Mouse (Mus musculus) liver, embryonic 16.5 days (tissue): ENCODE data around the gene Apeh. TPM values are rescaled to one million over a fixed set of nuclear protein-coding genes. Genes with fewer than 3 reads are reported as not detected.
A peak's percentile ranks its signal among the peaks of the same experiment; 100 is the strongest.

Experiments
- ATAC-seq: fragments of 200-750 bp; cut with Nextera tagmentation; 2 replicates; pipeline ENCODE4 v1.8.0; 2017; ENCODE audit warnings: low read depth, mild to moderate bottlenecking, moderate number of reproducible peaks, moderate library complexity
- H3K27ac ChIP-seq: fragments of 300-500 bp; sonication (generic); 2 replicates; pipeline ENCODE4 v1.5.1; 2014; ENCODE audit warnings: mild to moderate bottlenecking, low read length
- H3K27me3 ChIP-seq: fragments of 300-500 bp; sonication (generic); 2 replicates; pipeline ENCODE4 v1.6.1; 2014; ENCODE audit warnings: low read depth, low read length, mixed read lengths; ENCODE audit not compliant: control insufficient read depth, insufficient read depth
- H3K36me3 ChIP-seq: fragments of 300-500 bp; sonication (generic); 2 replicates; pipeline ENCODE4 v1.6.1; 2014; ENCODE audit warnings: mild to moderate bottlenecking; ENCODE audit not compliant: control insufficient read depth, insufficient read depth
- H3K4me1 ChIP-seq: fragments of 300-500 bp; sonication (generic); 2 replicates; pipeline ENCODE4 v1.6.1; 2014; ENCODE audit warnings: low read depth, low read length, mixed read lengths; ENCODE audit not compliant: control insufficient read depth
- H3K4me2 ChIP-seq: fragments of 300-500 bp; sonication (generic); 2 replicates; pipeline ENCODE4 v1.6.1; 2014; ENCODE audit warnings: low read depth, low read length, mixed read lengths
- H3K4me3 ChIP-seq: fragments of 300-500 bp; sonication (generic); 2 replicates; pipeline ENCODE4 v1.5.1; 2014; ENCODE audit warnings: low read depth, mild to moderate bottlenecking, low read length
- H3K9ac ChIP-seq: fragments of 300-500 bp; sonication (generic); 2 replicates; pipeline ENCODE4 v1.6.1; 2014; ENCODE audit warnings: low read depth, low read length
- H3K9me3 ChIP-seq: fragments of 300-500 bp; sonication (generic); replicated peaks from 2 replicates; pipeline ENCODE4 v1.6.1; 2016; ENCODE audit warnings: low read length; ENCODE audit not compliant: control insufficient read depth
- WGBS: fragments of 180-500 bp; shearing (Covaris S2); extraction: QIAGEN DNeasy Blood & Tissue Kit; methylation state at CpG from one replicate; pipeline ENCODE4 v1.1.7; 2014; ENCODE audit not compliant: insufficient replicate concordance; 5-methylcytosine and 5-hydroxymethylcytosine counted together
- polyA plus RNA-seq: library from polyadenylated mRNA; unstranded; fragments of >200 nt; fragmentation: Nextera tagmentation; extraction: Ambion mirVana; gene quantifications from 2 replicates; pipeline ENCODE4 v1.2.1, GENCODE M21; 2015

The Apeh gene
- polyA plus RNA-seq, 1 experiment from 2014 or later, result 172 TPM

- H3K27ac ChIP-seq, result peak within 1 kb of the TSS; percentile 33; the same call in 1 of the 2 replicates
- peak; percentile 28 for ATAC-seq
- H3K27me3 ChIP-seq, result no peaks in the 10 kb centered on the region
- H3K4me1 ChIP-seq, result peaks cover 30% of the 10 kb centered on the region
- no peaks in the 10 kb centered on the region for H3K9me3 ChIP-seq
- WGBS, result 50% methylated on average over 20 of the region's 20 CpGs
- H3K36me3 ChIP-seq, result peaks cover 61% of the 10 kb centered on the region
- no peak within 1 kb of the TSS for H3K4me3 ChIP-seq
- no peak within 1 kb of the TSS for H3K9ac ChIP-seq
- peak within 1 kb of the TSS; percentile 44 for H3K4me2 ChIP-seq
Observed at GRCm38 (mm10) chr9:108052885-108053664, 41.3 kb downstream of the Apeh start, which contains the start of gene Amigo3. Gene Amigo3 (plus strand): TSS chr9:108053159.

- peaks cover 36% of the 10 kb centered on the region for H3K4me1 ChIP-seq
- no peak overlapping the region for H3K4me3 ChIP-seq
- whole genome bisulfite sequencing, result 69% methylated on average over 7 of the region's 7 CpGs
Observed at GRCm38 (mm10) chr9:108052411-108052810, 42.0 kb downstream of the Apeh start.

GRCm38 (mm10) chr9:108051931-108052220, 42.5 kb downstream of the Apeh start:
- Histone ChIP-seq H3K9ac (no peak overlapping the region), H3K36me3 (peaks cover 53% of the 10 kb centered on the region), H3K4me1 (peaks cover 42% of the 10 kb centered on the region), H3K27me3 (no peaks in the 10 kb centered on the region), H3K27ac (no peak overlapping the region), H3K9me3 (no peaks in the 10 kb centered on the region), H3K4me3 (no peak overlapping the region), H3K4me2 (no peak overlapping the region)
- WGBS, result 72% methylated on average over 4 of the region's 4 CpGs
- ATAC-seq, result no peak

More at GRCm38 (mm10) chr9:108052411-108052810, 42.0 kb downstream of the Apeh start:
- Histone ChIP-seq H3K36me3 (peaks cover 55% of the 10 kb centered on the region), H3K4me2 (no peak overlapping the region), H3K9me3 (no peaks in the 10 kb centered on the region), H3K27ac (0 out of 2 replicates have a peak overlapping the region, but pooled peaks have one; percentile 31), H3K9ac (no peak overlapping the region), H3K27me3 (no peaks in the 10 kb centered on the region)
- ATAC-seq, result no peak

GRCm38 (mm10) chr9:108051184-108051930, 43.0 kb downstream of the Apeh start:
- Histone ChIP-seq H3K9ac (no peak overlapping the region), H3K27ac (no peak overlapping the region)

GRCm38 (mm10) chr9:108049561-108050251, 44.7 kb downstream of the Apeh start:
- H3K27ac ChIP-seq, result peak overlapping the region; percentile 57
- H3K27me3 ChIP-seq, result no peaks in the 10 kb centered on the region
- peak overlapping the region; percentile 68 for H3K9ac ChIP-seq
- no peaks in the 10 kb centered on the region for H3K9me3 ChIP-seq
- H3K4me3 ChIP-seq, result peak overlapping the region; percentile 77
- H3K4me2 ChIP-seq, result peak overlapping the region; percentile 97
- peaks cover 53% of the 10 kb centered on the region for H3K36me3 ChIP-seq
- ATAC-seq, result no peak
- peaks cover 49% of the 10 kb centered on the region for H3K4me1 ChIP-seq
- WGBS, result 33% methylated on average over 15 of the region's 15 CpGs

More at GRCm38 (mm10) chr9:108051184-108051930, 43.0 kb downstream of the Apeh start:
- Histone ChIP-seq H3K4me1 (peaks cover 47% of the 10 kb centered on the region), H3K9me3 (no peaks in the 10 kb centered on the region), H3K4me2 (no peak overlapping the region), H3K4me3 (no peak overlapping the region), H3K36me3 (peaks cover 53% of the 10 kb centered on the region), H3K27me3 (no peaks in the 10 kb centered on the region)
- ATAC-seq, result no peak
- 90% methylated on average over 15 of the region's 15 CpGs for WGBS

GRCm38 (mm10) chr9:108049016-108049455, 45.4 kb downstream of the Apeh start, which contains the start of gene Gmppb:
Gene Gmppb (plus strand): TSS chr9:108049242.
- peak within 1 kb of the TSS; percentile 77 for H3K4me3 ChIP-seq
- under 1% methylated on average over 39 of the region's 39 CpGs for WGBS
- peaks cover 49% of the 10 kb centered on the region for H3K36me3 ChIP-seq
- H3K4me2 ChIP-seq, result peak within 1 kb of the TSS; percentile 97
- peak within 1 kb of the TSS; percentile 89 for H3K27ac ChIP-seq
- H3K9ac ChIP-seq, result peak within 1 kb of the TSS; percentile 68
- no peaks in the 10 kb centered on the region for H3K9me3 ChIP-seq
- H3K4me1 ChIP-seq, result peaks cover 49% of the 10 kb centered on the region
- ATAC-seq, result peak; percentile 94
- no peaks in the 10 kb centered on the region for H3K27me3 ChIP-seq

GRCm38 (mm10) chr9:108048566-108048955, 45.8 kb downstream of the Apeh start:
- Histone ChIP-seq H3K36me3 (peaks cover 45% of the 10 kb centered on the region), H3K4me1 (peaks cover 48% of the 10 kb centered on the region)
- WGBS, result 2% methylated on average over 19 of the region's 19 CpGs

GRCm38 (mm10) chr9:108047601-108048565, 46.5 kb downstream of the Apeh start:
- peaks cover 49% of the 10 kb centered on the region for H3K36me3 ChIP-seq
- 31% methylated on average over 17 of the region's 17 CpGs for whole genome bisulfite sequencing

More at GRCm38 (mm10) chr9:108048566-108048955, 45.8 kb downstream of the Apeh start:
- H3K4me2 ChIP-seq, result peak overlapping the region; percentile 97
- peak overlapping the region; percentile 77 for H3K4me3 ChIP-seq
- H3K9me3 ChIP-seq, result no peaks in the 10 kb centered on the region
- peak overlapping the region; percentile 64 for H3K9ac ChIP-seq
- ATAC-seq, result peak; percentile 2
- no peaks in the 10 kb centered on the region for H3K27me3 ChIP-seq
- H3K27ac ChIP-seq, result peak overlapping the region; percentile 89

More at GRCm38 (mm10) chr9:108047601-108048565, 46.5 kb downstream of the Apeh start:
- Histone ChIP-seq H3K27ac (peak overlapping the region; percentile 89), H3K4me3 (peak overlapping the region; percentile 77), H3K9ac (peak overlapping the region; percentile 64), H3K27me3 (no peaks in the 10 kb centered on the region), H3K4me1 (peaks cover 42% of the 10 kb centered on the region), H3K9me3 (no peaks in the 10 kb centered on the region), H3K4me2 (peak overlapping the region; percentile 97)
- ATAC-seq, result no peak
